Mouse (Mus musculus): ENCODE results near the gene Gm7324. TPM values are rescaled to one million over a fixed set of nuclear protein-coding genes. Genes with fewer than 3 reads are reported as not detected.
"Not testable (repeated sequence)": the region's sequence is repeated elsewhere in the genome, so short reads cannot be mapped to it uniquely, and the experiment has no call there.

Gm7324 gene
- polyA plus RNA-seq (2015; fragmentation: Nextera tagmentation; extraction: Ambion mirVana): 2.4 and 2.5 TPM in 2 replicates

DNA sequence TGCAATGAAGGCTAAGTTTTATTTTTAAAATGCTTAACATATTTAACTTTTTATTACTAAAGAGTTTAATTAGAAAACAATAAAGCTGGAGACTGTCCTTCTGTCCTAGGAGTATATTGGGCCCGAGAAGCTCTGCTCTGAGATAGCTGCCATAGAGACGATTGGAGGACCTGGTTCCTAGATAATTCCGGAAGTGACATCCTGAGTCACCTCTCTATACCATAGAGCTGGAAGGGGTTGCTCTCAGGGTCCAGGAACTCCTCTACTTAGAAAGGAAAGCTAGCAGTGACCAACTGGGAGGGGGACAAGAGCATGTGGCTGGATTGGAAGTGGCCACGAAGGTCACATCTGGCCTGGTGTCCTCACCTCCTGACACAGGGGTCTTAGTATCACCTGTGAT lies at the start of gene Gm7324:
TSS of gene Gm7324 (plus strand) at position 208 of the 400 bp plus-strand sequence.
- not testable (repeated sequence) for H3K4me1 ChIP-seq; H3K27ac ChIP-seq; H3K9me3 ChIP-seq (replicated peaks); ATAC-seq; H3K4me2 ChIP-seq; H3K27me3 ChIP-seq; H3K9ac ChIP-seq; H3K36me3 ChIP-seq (ENCODE audit: poor library complexity, severe bottlenecking); H3K4me3 ChIP-seq
- WGBS: 88% methylated on average over 4 of the region's 4 CpGs

DNA sequence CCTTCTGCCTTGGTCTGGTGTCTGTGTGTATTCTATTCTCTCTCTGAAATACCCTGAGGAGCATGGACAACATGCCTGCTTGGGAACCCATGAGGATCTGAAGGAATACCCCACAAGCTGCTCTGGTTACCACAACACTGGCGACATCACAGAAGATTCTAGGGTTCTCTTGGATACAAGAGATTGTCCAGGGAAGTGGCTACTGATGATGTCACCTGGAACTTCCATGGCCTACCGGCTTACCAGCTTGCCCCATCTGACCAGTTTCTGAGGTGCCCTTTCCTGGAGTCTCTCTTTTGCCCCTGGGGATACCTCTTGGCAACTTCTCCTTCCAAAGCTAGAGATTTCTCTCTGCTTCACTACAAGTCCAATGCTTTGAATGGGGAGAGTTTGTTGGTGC lies 20.5 kb upstream of the Gm7324 start, which contains the start of gene Gm8165:
TSS of gene Gm8165 (minus strand) at position 101 of the 400 bp plus-strand sequence.
- H3K27ac ChIP-seq; H3K27me3 ChIP-seq; H3K9ac ChIP-seq; ATAC-seq; H3K4me1 ChIP-seq; H3K4me3 ChIP-seq; H3K9me3 ChIP-seq (replicated peaks); H3K4me2 ChIP-seq; H3K36me3 ChIP-seq (ENCODE audit: poor library complexity, severe bottlenecking): not testable (repeated sequence)
- WGBS: 100% methylated on average over 1 of the region's 2 CpGs

DNA sequence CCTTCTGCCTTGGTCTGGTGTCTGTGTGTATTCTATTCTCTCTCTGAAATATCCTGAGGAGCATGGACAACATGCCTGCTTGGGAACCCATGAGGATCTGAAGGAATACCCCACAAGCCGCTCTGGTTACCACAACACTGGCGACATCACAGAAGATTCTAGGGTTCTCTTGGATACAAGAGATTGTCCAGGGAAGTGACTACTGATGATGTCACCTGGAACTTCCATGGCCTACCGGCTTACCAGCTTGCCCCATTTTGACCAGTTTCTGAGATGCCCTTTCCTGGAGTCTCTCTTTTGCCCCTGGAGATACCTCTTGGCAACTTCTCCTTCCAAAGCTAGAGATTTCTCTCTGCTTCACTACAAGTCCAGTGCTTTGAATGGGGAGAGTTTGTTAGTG lies 29.8 kb downstream of the Gm7324 start, which contains the start of gene Gm16506:
TSS of gene Gm16506 (minus strand) at position 101 of the 400 bp plus-strand sequence.
- H3K4me3 ChIP-seq; ATAC-seq; H3K27ac ChIP-seq; H3K36me3 ChIP-seq (ENCODE audit: poor library complexity, severe bottlenecking); H3K9me3 ChIP-seq (replicated peaks); H3K27me3 ChIP-seq; H3K4me1 ChIP-seq; H3K4me2 ChIP-seq; H3K9ac ChIP-seq: not testable (repeated sequence)
- WGBS: 94% methylated on average over 2 of the region's 3 CpGs

DNA sequence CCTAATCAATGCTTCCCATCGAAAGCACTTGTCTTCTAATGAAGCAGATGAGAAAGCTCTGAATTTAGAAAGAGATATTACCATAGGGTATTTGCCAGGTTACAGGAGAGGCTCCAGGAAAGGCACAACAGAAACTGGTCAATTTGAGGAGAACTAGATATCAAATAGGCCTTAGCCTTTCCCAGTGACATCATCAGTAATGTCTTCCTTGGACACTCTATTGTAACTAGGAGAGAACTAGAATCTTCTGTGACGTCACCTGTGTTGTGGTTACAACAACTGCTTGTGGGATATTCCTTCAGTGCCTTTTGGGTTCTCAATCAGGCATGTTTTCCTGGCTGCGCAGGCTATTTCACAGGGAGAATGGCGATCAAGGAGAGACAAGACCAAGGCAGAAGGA lies 49.9 kb downstream of the Gm7324 start, which contains the start of gene Gm6526:
TSS of gene Gm6526 (plus strand) at position 301 of the 400 bp plus-strand sequence.
- 82% methylated on average over 4 of the region's 4 CpGs for WGBS
- not testable (repeated sequence) for H3K27me3 ChIP-seq

More for the DNA sequence above, 49.9 kb downstream of the Gm7324 start, which contains the start of gene Gm6526:
- H3K4me3 ChIP-seq; H3K36me3 ChIP-seq (ENCODE audit: poor library complexity, severe bottlenecking); H3K27ac ChIP-seq; ATAC-seq; H3K4me1 ChIP-seq; H3K9ac ChIP-seq; H3K9me3 ChIP-seq (replicated peaks); H3K4me2 ChIP-seq: not testable (repeated sequence)

Other genes starting within 250 kb of the Gm7324 start
- gene Gm5799, start 154.3 kb upstream of the Gm7324 start, polyA plus RNA-seq (2015; fragmentation: Nextera tagmentation; extraction: Ambion mirVana): not detected in 2 replicates
- gene Gm17654, start 118.7 kb upstream of the Gm7324 start, polyA plus RNA-seq (2015; fragmentation: Nextera tagmentation; extraction: Ambion mirVana): not detected in 2 replicates
- not detected in 2 replicates for gene Gm10375, start 89.8 kb upstream of the Gm7324 start, polyA plus RNA-seq (2015; fragmentation: Nextera tagmentation; extraction: Ambion mirVana)
- gene Gm8165, start 20.6 kb upstream of the Gm7324 start, polyA plus RNA-seq (2015; fragmentation: Nextera tagmentation; extraction: Ambion mirVana): not detected in 2 replicates
- gene Gm16506, start 29.7 kb downstream of the Gm7324 start, polyA plus RNA-seq (2015; fragmentation: Nextera tagmentation; extraction: Ambion mirVana): not detected in 2 replicates
- not detected in 2 replicates for gene Gm6526, start 50.0 kb downstream of the Gm7324 start, polyA plus RNA-seq (2015; fragmentation: Nextera tagmentation; extraction: Ambion mirVana)
- not detected in 2 replicates for gene Gm8180, start 86.9 kb downstream of the Gm7324 start, polyA plus RNA-seq (2015; fragmentation: Nextera tagmentation; extraction: Ambion mirVana)
- not detected in 2 replicates for gene Ear1, start 177.7 kb downstream of the Gm7324 start, polyA plus RNA-seq (2015; fragmentation: Nextera tagmentation; extraction: Ambion mirVana)
- gene Ear10, start 225.7 kb downstream of the Gm7324 start, polyA plus RNA-seq (2015; fragmentation: Nextera tagmentation; extraction: Ambion mirVana): not detected in 2 replicates
- 5.3 and 6.7 TPM in 2 replicates for gene Gm8113, start 227.6 kb downstream of the Gm7324 start, polyA plus RNA-seq (2015; fragmentation: Nextera tagmentation; extraction: Ambion mirVana)

Data from forebrain, embryonic 13.5 days (tissue).